In the genomic region with DNA sequence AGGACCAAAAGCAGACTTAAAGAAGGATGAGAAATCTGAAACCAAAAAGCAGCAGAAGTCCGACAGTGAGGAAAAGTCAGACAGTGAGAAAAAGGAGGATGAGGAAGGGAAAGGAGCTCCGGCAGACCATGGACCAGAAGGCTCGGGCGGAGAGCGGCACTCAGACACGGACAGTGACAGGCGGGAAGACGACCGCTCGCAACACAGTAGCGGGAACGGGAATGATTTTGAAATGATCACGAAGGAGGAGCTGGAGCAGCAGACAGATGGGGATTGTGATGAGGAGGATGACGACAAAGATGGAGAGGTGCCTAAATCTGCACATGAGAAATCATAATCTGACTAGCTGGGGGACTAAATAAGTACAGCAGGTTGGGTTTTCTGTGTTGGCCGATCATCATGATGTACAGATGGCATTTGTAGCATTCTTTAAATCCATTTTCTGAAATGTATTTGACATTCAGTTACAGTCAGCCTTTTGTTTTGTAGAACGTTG, we compare ENCODE assay signal across 12 mouse cellular contexts.
"Had no signal": no experiment of that assay in that cellular context is flagged by ENCODE, and none has a peak within 500 bp of the region (broad histone marks: within the 10 kb centered on the region; RNA-seq: fewer than 3 reads in every experiment).

No protein-coding gene starts in this region.

- DNase-seq: kidney, adult 11 months; kidney, adult 8-10 months; kidney, postnatal 10 days; kidney, postnatal 36 days; left cerebral cortex, postnatal 4 days; lung, adult 18-20 months; lung, postnatal 10 days; lung, postnatal 4 days; right cerebral cortex, adult 18-20 months; right cerebral cortex, postnatal 14 days; spleen, adult 18-20 months; thymus, postnatal 25 days had no signal
